Mouse (Mus musculus) olfactory bulb, adult 2 months (tissue): ENCODE measurements around the gene Kprp.

Experiments used
- CTCF ChIP-seq: fragments of 200-500 bp; IDR thresholded peaks from 2 replicates; pipeline ENCODE4 v1.5.1; 2012; ENCODE audit warnings: low read depth, mild to moderate bottlenecking, low read length, moderate library complexity; ENCODE audit not compliant: insufficient read depth
- POLR2A ChIP-seq: fragments of 200-500 bp; IDR thresholded peaks from 2 replicates; pipeline ENCODE4 v1.6.1; 2012; ENCODE audit warnings: mild to moderate bottlenecking, low read depth, low read length, moderate library complexity; ENCODE audit not compliant: insufficient read depth

DNA sequence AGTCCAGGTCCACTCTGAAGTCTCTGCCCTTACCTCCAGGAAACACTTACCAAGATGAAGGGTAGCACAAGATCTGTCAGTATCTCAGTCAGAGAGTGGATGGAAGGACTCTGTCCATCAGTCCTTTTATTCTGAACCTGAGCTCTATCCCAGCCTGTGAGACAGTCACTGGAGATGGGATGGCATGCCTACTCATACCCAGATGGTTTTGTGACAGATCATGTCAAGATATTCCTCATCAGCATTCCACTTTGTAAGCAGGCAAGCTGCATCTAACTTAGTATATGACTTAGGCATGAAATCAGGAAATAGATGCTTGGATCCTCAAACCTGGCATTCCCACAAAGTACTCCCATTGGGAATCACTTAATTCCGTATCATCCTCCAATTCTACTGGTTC, 48.2 kb downstream of the Kprp start, which contains the start of gene Lce1i:
- TF ChIP-seq POLR2A = no peak
- TF ChIP-seq CTCF = no peak
